Mouse (Mus musculus): ENCODE data around the gene Eftud2. TPM values are rescaled to one million over a fixed set of nuclear protein-coding genes. Genes with fewer than 3 reads are reported as not detected.
A peak's percentile ranks its signal among the peaks of the same experiment; 100 is the strongest.

Eftud2 gene
- 10 to 100 TPM; 19.9 to 25.3 (median 23.8) TPM for total RNA-seq (2022)

DNA sequence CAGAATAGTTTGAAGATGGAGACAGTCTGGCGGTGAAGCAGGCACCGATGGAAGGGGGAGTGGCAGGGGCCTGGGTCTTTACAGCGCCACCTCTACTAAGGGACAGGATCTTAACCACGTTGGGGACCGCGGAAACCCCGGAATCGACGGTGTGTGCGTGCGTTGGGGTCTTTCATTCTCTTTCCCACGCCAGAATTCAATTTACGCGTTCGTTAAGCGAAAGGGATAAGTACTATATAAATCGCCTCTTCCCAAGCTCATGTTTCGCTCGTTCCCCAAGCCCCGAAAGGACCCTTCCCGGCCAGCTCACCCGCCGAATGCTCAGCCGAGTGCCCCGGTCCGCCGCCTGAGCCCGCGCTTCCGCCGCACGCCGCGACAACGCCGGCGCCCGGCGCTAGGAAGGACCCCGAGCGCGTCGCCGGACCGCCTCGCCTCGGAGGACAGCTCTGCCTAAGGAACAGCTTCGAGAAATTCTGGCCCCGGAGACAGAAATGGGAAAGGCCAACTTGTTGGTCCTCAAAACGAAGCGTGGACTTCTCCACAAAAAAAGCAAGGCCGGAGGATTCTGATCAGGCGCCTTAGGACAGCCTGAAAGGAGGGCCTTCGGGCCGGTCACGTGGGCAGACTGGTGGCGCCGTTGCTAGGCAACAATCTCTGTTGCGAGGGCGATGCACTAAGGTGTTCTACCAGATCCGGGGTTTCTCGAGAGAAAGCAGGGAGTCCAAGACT is at the start of gene Eftud2, which contains the start of gene Ccdc103:
Eftud2 (minus strand) TSS at position 401 of the 729 bp plus-strand sequence.
Ccdc103 (plus strand) TSS at position 620 of the 729 bp plus-strand sequence.
- DNase-seq (ENCODE audit: low spot score in 2 of 2), result peak; percentile 87 to 88

DNA sequence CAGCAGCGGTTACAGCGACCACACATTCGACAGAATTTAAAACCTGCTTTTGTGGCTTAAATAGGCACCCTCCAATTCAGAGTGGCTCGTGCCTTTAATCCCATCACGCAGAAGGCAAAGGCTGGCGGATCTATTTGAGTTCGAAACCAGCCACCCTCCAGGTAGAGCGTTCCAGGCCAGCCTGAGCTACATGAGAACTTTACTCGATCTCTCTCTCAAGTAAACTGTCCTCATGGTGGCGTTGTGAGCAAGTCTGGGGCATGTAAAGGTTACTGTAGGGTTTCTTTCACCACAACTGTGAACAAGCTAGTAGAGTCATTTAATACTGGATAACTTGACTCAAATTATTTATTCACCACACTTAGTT is 44.5 kb upstream of the Eftud2 start:
- DNase-seq (ENCODE audit: low spot score in 2 of 2), result no peak

- peak; percentile 85 to 91 for DNase-seq (ENCODE audit: low spot score in 2 of 2)
Observed at GRCm38 (mm10) chr11:102924557-102925350, 44.0 kb upstream of the Eftud2 start, which contains the start of gene Kif18b. Gene Kif18b (minus strand): TSS chr11:102925124.

GRCm38 (mm10) chr11:102921491-102921890 is 40.7 kb upstream of the Eftud2 start:
- no peak for DNase-seq (ENCODE audit: low spot score in 2 of 2)

DNA sequence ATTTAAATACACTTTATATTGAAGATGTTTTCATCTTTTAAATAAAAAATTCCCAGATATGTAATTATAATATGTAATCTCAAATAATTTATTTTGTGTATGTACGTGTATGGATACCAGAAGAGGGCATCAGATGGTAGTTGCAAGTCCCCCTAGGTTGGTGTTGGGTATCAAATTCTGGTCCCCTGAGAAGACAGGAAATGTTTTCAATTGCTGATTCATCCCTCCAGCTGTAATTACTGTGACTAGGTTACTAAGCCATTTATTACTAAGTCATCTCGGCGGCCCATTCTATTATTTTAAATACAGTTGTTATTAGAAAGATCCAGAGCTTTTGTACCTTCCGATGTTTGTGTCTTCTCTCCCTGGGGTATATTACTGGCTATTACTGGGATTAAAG is 37.3 kb upstream of the Eftud2 start:
- no peak for DNase-seq (ENCODE audit: low spot score in 2 of 2)

DNA sequence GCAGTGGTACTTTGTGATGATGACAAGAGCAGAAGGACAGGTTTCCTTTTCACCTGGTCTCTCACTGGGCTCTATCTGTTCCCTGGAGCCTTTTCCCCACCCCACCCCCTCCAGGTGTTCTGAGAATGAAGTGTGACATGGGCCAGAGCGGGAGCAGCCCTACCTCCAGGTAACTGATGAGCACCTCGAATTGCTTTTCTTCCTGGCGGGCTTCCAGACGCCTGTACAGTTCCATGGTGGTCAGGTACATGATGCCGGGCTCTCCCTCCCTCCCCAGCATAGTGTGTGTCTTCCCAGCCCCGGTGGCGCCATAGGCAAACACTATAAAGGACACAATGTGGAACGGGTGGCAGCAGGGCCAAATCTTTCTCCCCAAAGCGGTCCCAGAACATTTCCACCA is 34.6 kb upstream of the Eftud2 start:
- DNase-seq (ENCODE audit: low spot score in 2 of 2), result no peak

GRCm38 (mm10) chr11:102911376-102911775 is 30.6 kb upstream of the Eftud2 start:
- DNase-seq (ENCODE audit: low spot score in 2 of 2), result no peak

GRCm38 (mm10) chr11:102903654-102904053 is 22.9 kb upstream of the Eftud2 start:
- DNase-seq (ENCODE audit: low spot score in 2 of 2), result no peak

DNA sequence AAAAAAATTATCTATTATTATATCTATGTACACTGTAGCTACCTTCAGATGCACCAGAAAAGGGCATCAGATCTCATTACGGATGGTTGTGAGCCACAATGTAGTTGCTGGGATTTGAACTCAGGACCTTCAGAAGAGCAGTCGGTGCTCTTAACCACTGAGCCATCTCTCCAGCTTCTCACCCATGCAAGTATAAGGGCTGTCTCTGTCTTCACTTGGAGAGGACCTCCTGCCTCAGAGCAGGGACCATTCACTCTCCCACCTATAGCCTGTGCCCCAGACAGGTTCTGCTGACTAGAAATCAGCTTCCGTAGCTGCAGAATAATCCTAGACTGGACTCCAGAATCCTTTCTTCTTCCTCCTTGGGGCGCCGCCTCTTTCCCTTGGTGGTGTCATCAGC is 21.3 kb upstream of the Eftud2 start:
- DNase-seq (ENCODE audit: low spot score in 2 of 2), result no peak

- no peak for DNase-seq (ENCODE audit: low spot score in 2 of 2)
Observed at GRCm38 (mm10) chr11:102901199-102901598, 20.4 kb upstream of the Eftud2 start.

- DNase-seq (ENCODE audit: low spot score in 2 of 2), result peak; percentile 33 to 38
Observed at GRCm38 (mm10) chr11:102900763-102901162, 20.0 kb upstream of the Eftud2 start, which contains the start of gene Gfap. Gene Gfap (minus strand): TSS chr11:102900912.

GRCm38 (mm10) chr11:102898408-102898807 is 17.6 kb upstream of the Eftud2 start:
- DNase-seq (ENCODE audit: low spot score in 2 of 2), result no peak

DNA sequence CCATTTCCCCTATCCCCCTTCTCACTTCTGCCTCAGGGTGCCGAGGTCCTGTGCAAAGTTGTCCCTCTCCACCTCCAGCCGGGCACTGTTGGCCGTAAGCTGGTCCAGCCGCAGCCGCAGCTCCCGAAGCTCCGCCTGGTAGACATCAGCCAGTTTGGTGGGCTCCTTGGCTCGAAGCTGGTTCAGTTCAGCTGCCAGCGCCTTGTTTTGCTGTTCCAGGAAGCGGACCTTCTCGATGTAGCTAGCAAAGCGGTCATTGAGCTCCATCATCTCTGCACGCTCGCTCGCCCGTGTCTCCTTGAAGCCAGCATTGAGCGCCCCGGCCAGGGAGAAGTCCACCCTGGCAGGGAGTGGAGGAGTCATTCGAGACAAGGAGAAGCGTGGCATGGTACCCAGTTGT is 15.9 kb upstream of the Eftud2 start:
- DNase-seq (ENCODE audit: low spot score in 2 of 2), result no peak

- DNase-seq (ENCODE audit: low spot score in 2 of 2), result no peak
Observed at GRCm38 (mm10) chr11:102895779-102896178, 15.0 kb upstream of the Eftud2 start.

DNA sequence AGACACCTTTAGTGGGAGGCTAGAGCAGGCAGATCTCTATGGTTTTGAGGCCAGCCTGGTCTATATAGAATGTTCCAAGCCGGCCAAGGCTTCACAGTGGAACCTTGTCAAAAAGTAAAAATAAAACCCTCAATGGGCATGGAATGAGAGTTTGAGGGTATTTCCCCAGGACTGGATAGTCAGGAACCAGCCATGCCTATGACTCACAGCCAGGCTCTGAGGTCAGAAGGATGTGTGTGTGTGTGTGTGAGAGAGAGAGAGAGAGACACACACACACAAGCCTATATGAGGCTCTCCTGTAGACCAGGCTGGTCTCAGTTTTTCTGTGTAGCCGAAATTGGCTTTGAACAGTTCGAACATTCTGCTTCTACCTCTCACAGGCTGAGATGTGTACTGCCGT is 13.9 kb upstream of the Eftud2 start:
- DNase-seq (ENCODE audit: low spot score in 2 of 2), result no peak

- DNase-seq (ENCODE audit: low spot score in 2 of 2), result peak; percentile 45 to 65
Observed at GRCm38 (mm10) chr11:102893015-102893651, 12.3 kb upstream of the Eftud2 start.

DNA sequence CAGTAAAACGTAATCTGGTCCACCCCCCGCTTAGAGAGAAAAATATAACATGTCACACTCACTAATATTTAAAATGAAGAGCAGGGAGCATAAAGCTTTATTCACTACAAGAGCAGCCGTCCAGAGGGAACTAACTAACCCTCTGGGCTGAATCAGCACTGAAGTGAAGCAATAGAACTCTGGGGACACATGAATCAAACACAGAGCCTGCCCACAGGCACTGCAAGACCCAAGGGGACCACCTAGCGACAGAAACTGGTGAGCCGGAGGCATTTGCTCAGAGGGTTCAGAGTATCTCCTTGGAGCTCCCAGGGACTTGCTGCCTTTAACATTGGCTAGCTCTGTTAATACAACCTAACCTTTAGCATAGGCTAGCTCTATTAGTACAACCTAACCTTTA is 9.3 kb upstream of the Eftud2 start:
- DNase-seq (ENCODE audit: low spot score in 2 of 2), result no peak

GRCm38 (mm10) chr11:102888135-102888534 is 7.3 kb upstream of the Eftud2 start:
- DNase-seq (ENCODE audit: low spot score in 2 of 2), result no peak

GRCm38 (mm10) chr11:102887433-102887832 is 6.6 kb upstream of the Eftud2 start:
- no peak for DNase-seq (ENCODE audit: low spot score in 2 of 2)

DNA sequence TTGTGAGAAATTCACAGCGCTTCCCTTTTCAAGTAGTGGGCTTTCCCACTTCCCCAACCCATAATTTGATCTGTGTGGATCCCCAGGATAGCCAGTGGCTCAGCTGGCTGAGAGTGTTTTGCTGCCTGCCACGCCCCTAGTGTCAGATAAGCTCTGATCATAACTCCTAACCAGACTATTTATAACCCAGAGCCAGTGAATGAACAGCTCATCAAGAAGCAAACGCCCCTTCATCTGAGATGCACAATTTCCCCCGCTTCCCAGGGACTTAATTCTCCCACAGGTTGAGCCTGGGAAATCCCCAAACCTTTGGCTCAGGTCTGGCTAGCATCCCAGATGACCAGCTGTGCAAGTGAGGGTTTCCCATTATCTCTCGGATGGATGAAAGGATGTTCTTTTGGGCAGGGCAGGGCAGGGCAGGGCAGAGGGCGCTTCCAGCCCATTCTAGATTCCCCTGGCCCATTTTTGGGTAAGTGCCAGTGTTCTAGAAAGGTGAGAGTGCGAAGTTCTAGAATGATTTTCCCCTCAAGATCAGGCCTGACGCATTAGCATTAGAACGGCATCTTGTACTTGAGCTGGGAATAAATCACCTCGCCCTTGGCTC is 3.9 kb upstream of the Eftud2 start, which contains the start of gene Fam187a:
Fam187a (plus strand) TSS at position 554 of the 604 bp plus-strand sequence.
- DNase-seq (ENCODE audit: low spot score in 2 of 2), result no peak

All from gastrocnemius, adult 8-10 months (tissue).